16 mouse cellular contexts compared by ENCODE assay signal in genomic region chr9:6353257-6353960, GRCm38 (mm10).
DNase-seq lines count a peak whose midpoint lies in the region; ATAC-seq and TF ChIP-seq lines count a peak whose summit lies in the region.
"Had no signal": no experiment of that assay in that cellular context is flagged by ENCODE, and none has a peak within 500 bp of the region (broad histone marks: within the 10 kb centered on the region; RNA-seq: fewer than 3 reads in every experiment).

No protein-coding gene starts in this region.

- WGBS in intestine, postnatal 0 days: 40% methylated on average over 1 of the region's 1 CpGs
- WGBS in neural tube, embryonic 13.5 days: 48% methylated on average over 1 of the region's 1 CpGs

- no peak overlapping the region for H3K9ac ChIP-seq in intestine, postnatal 0 days (ENCODE audit: low read depth, low read length)
- no peak overlapping the region for H3K9ac ChIP-seq in neural tube, embryonic 13.5 days
- H3K9ac ChIP-seq: embryonic facial prominence, embryonic 15.5 days; forebrain, embryonic 12.5 days; liver, postnatal 0 days had no signal

- H3K4me2 ChIP-seq in intestine, postnatal 0 days (replicated peaks; ENCODE audit: low read depth): no peak overlapping the region
- no peak overlapping the region for H3K4me2 ChIP-seq in neural tube, embryonic 13.5 days
- H3K4me2 ChIP-seq: embryonic facial prominence, embryonic 15.5 days; forebrain, embryonic 12.5 days had no signal

- no peak for TF ChIP-seq CTCF in intestine, postnatal 0 days (IDR thresholded peaks at IDR 0.05; ENCODE audit: low read depth)

- no peak overlapping the region for H3K4me3 ChIP-seq in intestine, postnatal 0 days (ENCODE audit: low read depth, low read length)
- no peak overlapping the region for H3K4me3 ChIP-seq in neural tube, embryonic 13.5 days
- H3K4me3 ChIP-seq: embryonic facial prominence, embryonic 15.5 days; forebrain, embryonic 12.5 days had no signal

- peak; percentile 42; a peak in 2 of 4 replicates for ATAC-seq in hematopoietic stem cell, adult 5-6 weeks (replicated peaks in 1 of 2; ENCODE audit: insufficient read depth in 1 of 2, low FRiP score in 2 of 2, low TSS enrichment in 1 of 2, low read depth in 1 of 2, poor library complexity in 2 of 2, severe bottlenecking in 2 of 2)
- ATAC-seq in intestine, postnatal 0 days: peak; percentile 87
- ATAC-seq in neural tube, embryonic 13.5 days (ENCODE audit: low read depth): peak; percentile 91
- ATAC-seq: liver, postnatal 0 days; Patski had no signal

- no peaks in the 10 kb centered on the region for H3K9me3 ChIP-seq in intestine, postnatal 0 days (ENCODE audit: control insufficient read depth)
- no peaks in the 10 kb centered on the region for H3K9me3 ChIP-seq in neural tube, embryonic 13.5 days
- H3K9me3 ChIP-seq: embryonic facial prominence, embryonic 15.5 days; forebrain, embryonic 12.5 days had no signal

- no peaks in the 10 kb centered on the region for H3K27me3 ChIP-seq in intestine, postnatal 0 days (replicated peaks; ENCODE audit: control insufficient read depth, insufficient read depth, low read length)
- no peaks in the 10 kb centered on the region for H3K27me3 ChIP-seq in neural tube, embryonic 13.5 days
- H3K27me3 ChIP-seq: embryonic facial prominence, embryonic 15.5 days; forebrain, embryonic 12.5 days; Patski had no signal

- peak; percentile 1 to 9 for DNase-seq in heart, adult 9 months (ENCODE audit: low spot score in 2 of 2)
- no peak for DNase-seq in heart, postnatal 10 days
- DNase-seq in retina, embryonic 14.5 days (ENCODE audit: low spot score): no peak
- no peak for DNase-seq in cerebellum, adult 9-11 months
- no peak for DNase-seq in yolk sac, embryonic 10.5 days (ENCODE audit: low spot score)
- DNase-seq: cerebellum, adult 18-20 months; gastrocnemius, postnatal 36 days; liver, postnatal 0 days; lung, postnatal 36 days; thymus, adult 18-20 months had no signal

- H3K27ac ChIP-seq in intestine, postnatal 0 days (ENCODE audit: low read depth, low read length): no peak overlapping the region
- 0 out of 2 replicates have a peak overlapping the region, but pooled peaks have one; percentile 38 for H3K27ac ChIP-seq in neural tube, embryonic 13.5 days (replicated peaks)
- H3K27ac ChIP-seq: embryonic facial prominence, embryonic 15.5 days; forebrain, embryonic 12.5 days had no signal

- intact Hi-C loops in heart, postnatal 10 days (cut with DNase I): no loop called here

- H3K36me3 ChIP-seq in intestine, postnatal 0 days (ENCODE audit: control insufficient read depth, insufficient read depth): no peaks in the 10 kb centered on the region
- no peaks in the 10 kb centered on the region for H3K36me3 ChIP-seq in neural tube, embryonic 13.5 days
- H3K36me3 ChIP-seq: embryonic facial prominence, embryonic 15.5 days; forebrain, embryonic 12.5 days had no signal

- 0 out of 2 replicates have a peak, but pooled peaks cover 2% of the 10 kb centered on the region for H3K4me1 ChIP-seq in intestine, postnatal 0 days (replicated peaks; ENCODE audit: control insufficient read depth, insufficient read depth, low read length)
- H3K4me1 ChIP-seq in neural tube, embryonic 13.5 days (replicated peaks): no peaks in the 10 kb centered on the region; the same call in 1 of the 2 replicates
- H3K4me1 ChIP-seq: embryonic facial prominence, embryonic 15.5 days; forebrain, embryonic 12.5 days had no signal

Comparison
In these comparisons a context has a peak if more than half of its experiments do, and no peak if none do; other contexts are left out.
1. DNase-seq: peak in heart, adult 9 months (2 of 2); none in heart, postnatal 10 days (0 of 2), retina, embryonic 14.5 days (single experiment), cerebellum, adult 9-11 months (single experiment) and yolk sac, embryonic 10.5 days (single experiment).
2. Peak in every context shown above with its lines, with median percentiles within 50 percentile points of each other: ATAC-seq.